Mouse (Mus musculus) urinary bladder, adult 18-20 months (tissue): ENCODE results near the gene Rps15.

Source experiments
- DNase-seq, 2 experiments: peaks; one replicate each; pipeline ENCODE4 v3.0.0; 2022; ENCODE audit warnings: low spot score in 2 of 2, mixed read lengths in 2 of 2

Gene Rps15

GRCm38 (mm10) chr10:80288657-80289056, 3.6 kb upstream of the Rps15 start:
- DNase-seq: no peak

GRCm38 (mm10) chr10:80293325-80293724, 1.1 kb downstream of the Rps15 start:
- DNase-seq: no peak

GRCm38 (mm10) chr10:80294311-80294710, 2.1 kb downstream of the Rps15 start:
- DNase-seq: no peak

GRCm38 (mm10) chr10:80294788-80295303, 2.6 kb downstream of the Rps15 start:
- DNase-seq: no peak

- DNase-seq: peak; percentile 56 to 70
Measured at GRCm38 (mm10) chr10:80295618-80296425, 3.6 kb downstream of the Rps15 start, which contains the start of gene Apc2. TSS of gene Apc2 (plus strand) at chr10:80295977.

GRCm38 (mm10) chr10:80296824-80297223, 4.6 kb downstream of the Rps15 start:
- no peak for DNase-seq

- DNase-seq: no peak
Measured at GRCm38 (mm10) chr10:80297526-80298133, 5.4 kb downstream of the Rps15 start.

- no peak for DNase-seq
Measured at GRCm38 (mm10) chr10:80298571-80299281, 6.5 kb downstream of the Rps15 start.

GRCm38 (mm10) chr10:80299301-80299700, 7.0 kb downstream of the Rps15 start:
- DNase-seq: no peak

GRCm38 (mm10) chr10:80299824-80300223, 7.6 kb downstream of the Rps15 start:
- no peak for DNase-seq

GRCm38 (mm10) chr10:80300672-80301181, 8.5 kb downstream of the Rps15 start:
- no peak for DNase-seq

- DNase-seq: no peak
Measured at GRCm38 (mm10) chr10:80301256-80302081, 9.2 kb downstream of the Rps15 start.

GRCm38 (mm10) chr10:80302082-80302355, 9.8 kb downstream of the Rps15 start:
- DNase-seq: no peak

GRCm38 (mm10) chr10:80302471-80302881, 10.2 kb downstream of the Rps15 start:
- DNase-seq: peak in 1 of 2 experiments; percentile 57

GRCm38 (mm10) chr10:80304458-80304857, 12.2 kb downstream of the Rps15 start:
- no peak for DNase-seq

GRCm38 (mm10) chr10:80304862-80305261, 12.6 kb downstream of the Rps15 start:
- no peak for DNase-seq

GRCm38 (mm10) chr10:80311560-80311959, 19.3 kb downstream of the Rps15 start:
- DNase-seq: no peak

GRCm38 (mm10) chr10:80312586-80313504, 20.6 kb downstream of the Rps15 start:
- no peak for DNase-seq

GRCm38 (mm10) chr10:80313627-80314201, 21.5 kb downstream of the Rps15 start:
- DNase-seq: no peak

- DNase-seq: no peak
Measured at GRCm38 (mm10) chr10:80314494-80315001, 22.3 kb downstream of the Rps15 start.
